Mouse (Mus musculus): ENCODE data around the gene Sdc3. TPM values are rescaled to one million over a fixed set of nuclear protein-coding genes. Genes with fewer than 3 reads are reported as not detected.

Sdc3 gene
- polyA plus RNA-seq, 1 experiment from 2014 or later = 41.1 TPM

DNA sequence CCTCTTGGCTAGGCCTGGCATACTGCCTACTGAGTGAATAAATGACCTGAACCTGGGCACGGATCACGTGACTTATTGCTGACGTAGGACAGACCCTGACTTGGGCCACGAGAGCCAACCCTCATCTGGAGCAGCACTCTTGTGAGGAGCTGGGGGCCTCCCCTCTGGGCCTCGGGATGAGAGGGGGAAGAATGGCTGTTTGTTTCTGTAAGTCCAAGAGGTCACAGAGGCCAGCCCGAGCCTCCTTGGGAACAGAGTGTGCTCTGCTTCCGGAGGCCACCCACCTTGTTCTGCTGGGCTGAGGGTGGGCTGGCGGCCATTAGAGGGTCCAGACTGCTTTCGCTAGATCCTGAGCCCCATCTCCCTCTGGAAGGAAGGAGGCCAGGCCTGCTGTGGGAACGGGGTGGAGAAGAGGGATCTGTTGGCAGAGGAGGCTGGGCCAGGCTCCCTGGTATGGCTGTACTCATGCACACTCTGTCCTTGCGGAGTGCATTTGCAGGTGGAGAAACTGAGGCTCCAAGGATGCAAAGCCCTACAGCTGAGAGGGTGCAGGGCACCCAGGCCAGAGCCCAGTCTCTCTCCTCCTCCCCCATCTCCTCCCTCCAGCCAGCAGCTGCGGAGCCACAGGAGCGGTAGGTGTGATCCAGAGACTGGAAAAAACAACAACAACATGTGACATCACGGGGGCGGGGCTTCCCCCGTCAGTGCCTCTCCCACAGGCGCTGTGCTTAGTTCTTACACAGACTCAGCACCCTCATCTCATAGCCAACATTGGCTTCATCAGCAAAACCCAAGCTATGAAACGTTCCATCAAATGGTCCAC is 36.7 kb downstream of the Sdc3 start:
- ATAC-seq (ENCODE audit: insufficient number of reproducible peaks, insufficient read depth, low FRiP score, low TSS enrichment) = peak; percentile 12; the same call in 1 of the 2 replicates
- Histone ChIP-seq H3K9me3 (no peaks in the 10 kb centered on the region), H3K4me3 (no peak overlapping the region), H3K27me3 (no peaks in the 10 kb centered on the region), H3K4me1 (peaks cover 20% of the 10 kb centered on the region), H3K27ac (peak overlapping the region; percentile 58; the same call in 1 of the 2 replicates), H3K9ac (no peak overlapping the region), H3K36me3 (0 out of 2 replicates have a peak, but pooled peaks cover 2% of the 10 kb centered on the region), H3K4me2 (replicated peaks) (peak overlapping the region; percentile 20; the same call in 1 of the 2 replicates)
- WGBS = 7% methylated on average over 18 of the region's 18 CpGs

GRCm38 (mm10) chr4:130834122-130834521 is 41.8 kb downstream of the Sdc3 start:
- Histone ChIP-seq H3K27ac (no peak overlapping the region), H3K27me3 (0 out of 2 replicates have a peak, but pooled peaks cover 3% of the 10 kb centered on the region), H3K36me3 (no peaks in the 10 kb centered on the region), H3K4me1 (peaks cover 42% of the 10 kb centered on the region), H3K9me3 (no peaks in the 10 kb centered on the region), H3K4me2 (replicated peaks) (no peak overlapping the region), H3K9ac (no peak overlapping the region), H3K4me3 (no peak overlapping the region)
- WGBS = 31% methylated on average over 1 of the region's 1 CpGs
- no peak for ATAC-seq (ENCODE audit: insufficient number of reproducible peaks, insufficient read depth, low FRiP score, low TSS enrichment)

- Histone ChIP-seq H3K9ac (no peak overlapping the region), H3K4me2 (replicated peaks) (no peak overlapping the region), H3K4me1 (peaks cover 41% of the 10 kb centered on the region), H3K4me3 (no peak overlapping the region), H3K9me3 (no peaks in the 10 kb centered on the region), H3K27me3 (0 out of 2 replicates have a peak, but pooled peaks cover 3% of the 10 kb centered on the region), H3K36me3 (no peaks in the 10 kb centered on the region), H3K27ac (no peak overlapping the region)
- 92% methylated on average over 4 of the region's 4 CpGs for WGBS
- no peak for ATAC-seq (ENCODE audit: insufficient number of reproducible peaks, insufficient read depth, low FRiP score, low TSS enrichment)
Observed at GRCm38 (mm10) chr4:130835550-130835949, 43.2 kb downstream of the Sdc3 start.

DNA sequence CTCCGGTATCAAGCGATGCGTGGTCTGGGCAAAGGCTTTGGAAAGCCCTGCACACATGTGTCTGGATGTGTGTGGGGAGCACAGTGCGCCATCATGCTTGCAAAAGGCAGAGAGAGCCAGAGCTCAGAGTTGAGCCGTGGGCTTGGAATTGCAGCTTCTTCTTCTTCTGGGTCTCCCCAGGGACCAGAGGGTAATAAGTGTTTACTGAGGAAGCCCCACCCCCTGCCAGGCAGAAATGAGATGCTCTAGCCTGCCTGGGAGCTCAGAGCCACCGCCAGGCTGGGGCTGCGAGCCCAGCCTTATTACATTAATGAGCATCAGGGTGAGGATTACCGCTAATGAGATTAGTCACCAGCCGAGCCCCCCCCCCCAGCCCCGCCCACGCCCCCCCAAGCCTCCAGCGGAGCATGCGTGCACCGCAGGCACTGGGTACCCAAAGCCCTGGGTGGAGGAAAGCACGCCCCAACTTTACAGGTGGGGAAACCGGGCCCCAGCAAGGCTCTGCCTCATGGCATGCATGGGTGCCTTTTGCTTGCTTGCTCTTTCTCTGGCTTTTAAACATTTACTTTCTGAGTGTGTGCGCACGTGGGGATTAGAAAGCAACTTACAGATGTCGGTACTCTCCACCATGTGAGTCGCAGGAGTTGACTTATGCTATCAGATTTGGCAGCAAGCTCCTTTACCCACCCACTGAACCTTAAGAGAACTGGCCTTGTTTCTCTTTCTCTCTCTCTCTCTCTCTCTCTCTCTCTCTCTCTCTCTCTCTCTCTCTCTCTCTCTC is 44.1 kb downstream of the Sdc3 start:
- Histone ChIP-seq H3K27me3 (0 out of 2 replicates have a peak, but pooled peaks cover 3% of the 10 kb centered on the region), H3K4me1 (peaks cover 49% of the 10 kb centered on the region), H3K36me3 (no peaks in the 10 kb centered on the region), H3K9me3 (no peaks in the 10 kb centered on the region), H3K27ac (peak overlapping the region; percentile 42; the same call in 1 of the 2 replicates), H3K9ac (no peak overlapping the region), H3K4me3 (no peak overlapping the region), H3K4me2 (replicated peaks) (peak overlapping the region; percentile 44)
- ATAC-seq (ENCODE audit: insufficient number of reproducible peaks, insufficient read depth, low FRiP score, low TSS enrichment) = no peak
- 5% methylated on average over 20 of the region's 20 CpGs for WGBS

- H3K27ac ChIP-seq = no peak overlapping the region
- H3K4me2 ChIP-seq (replicated peaks) = 0 out of 2 replicates have a peak overlapping the region, but pooled peaks have one; percentile 7
- H3K27me3 ChIP-seq = 0 out of 2 replicates have a peak, but pooled peaks cover 3% of the 10 kb centered on the region
- H3K9me3 ChIP-seq = no peaks in the 10 kb centered on the region
- WGBS = 21% methylated on average over 11 of the region's 11 CpGs
- no peaks in the 10 kb centered on the region for H3K36me3 ChIP-seq
- no peak for ATAC-seq (ENCODE audit: insufficient number of reproducible peaks, insufficient read depth, low FRiP score, low TSS enrichment)
- no peak overlapping the region for H3K9ac ChIP-seq
- no peak overlapping the region for H3K4me3 ChIP-seq
- H3K4me1 ChIP-seq = peaks cover 50% of the 10 kb centered on the region
Observed at GRCm38 (mm10) chr4:130838585-130838984, 46.2 kb downstream of the Sdc3 start.

DNA sequence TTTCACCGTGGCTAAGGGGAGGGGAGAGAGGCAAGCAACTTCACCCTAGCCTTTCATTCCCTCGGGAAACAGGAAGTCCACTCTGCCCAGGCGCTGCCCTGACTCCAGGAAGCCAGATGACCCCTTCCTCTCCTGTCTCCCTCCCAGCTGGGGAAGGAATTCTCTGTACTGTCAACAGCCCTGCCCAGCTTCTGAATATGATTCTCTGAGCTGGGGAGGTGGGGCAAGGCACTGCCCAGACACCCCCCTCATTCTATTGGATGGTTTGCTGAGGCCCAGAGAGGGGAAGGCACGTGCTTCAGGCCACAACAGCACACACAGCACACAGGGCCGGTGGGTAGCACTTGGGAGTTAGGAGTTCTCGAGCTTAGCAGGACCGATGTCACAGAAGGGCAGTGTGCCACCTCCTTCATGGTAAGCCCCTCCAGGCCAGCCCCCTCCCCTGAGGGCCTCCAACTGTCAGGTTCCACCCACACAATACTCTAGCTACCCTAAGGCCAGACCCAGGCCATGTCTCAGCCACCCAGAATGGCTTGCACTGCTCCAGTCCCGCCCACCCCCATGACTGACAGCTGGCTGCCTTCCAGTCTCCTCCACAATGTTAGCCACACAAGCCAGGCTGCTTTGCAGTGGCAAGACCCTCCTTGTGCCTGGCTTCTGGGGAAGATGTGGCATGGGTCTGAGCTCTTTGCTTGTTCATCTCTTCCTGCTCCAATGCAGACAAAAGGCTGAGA is 48.9 kb downstream of the Sdc3 start:
- peak; percentile 48; the same call in 1 of the 2 replicates for ATAC-seq (ENCODE audit: insufficient number of reproducible peaks, insufficient read depth, low FRiP score, low TSS enrichment)
- WGBS = 28% methylated on average over 8 of the region's 8 CpGs
- no peak overlapping the region; the same call in 1 of the 2 replicates for H3K27ac ChIP-seq
- H3K4me3 ChIP-seq = no peak overlapping the region
- 0 out of 2 replicates have a peak, but pooled peaks cover 3% of the 10 kb centered on the region for H3K27me3 ChIP-seq
- no peaks in the 10 kb centered on the region for H3K36me3 ChIP-seq
- no peaks in the 10 kb centered on the region for H3K9me3 ChIP-seq
- H3K9ac ChIP-seq = no peak overlapping the region
- H3K4me1 ChIP-seq = peaks cover 42% of the 10 kb centered on the region
- peak overlapping the region; percentile 19 for H3K4me2 ChIP-seq (replicated peaks)

DNA sequence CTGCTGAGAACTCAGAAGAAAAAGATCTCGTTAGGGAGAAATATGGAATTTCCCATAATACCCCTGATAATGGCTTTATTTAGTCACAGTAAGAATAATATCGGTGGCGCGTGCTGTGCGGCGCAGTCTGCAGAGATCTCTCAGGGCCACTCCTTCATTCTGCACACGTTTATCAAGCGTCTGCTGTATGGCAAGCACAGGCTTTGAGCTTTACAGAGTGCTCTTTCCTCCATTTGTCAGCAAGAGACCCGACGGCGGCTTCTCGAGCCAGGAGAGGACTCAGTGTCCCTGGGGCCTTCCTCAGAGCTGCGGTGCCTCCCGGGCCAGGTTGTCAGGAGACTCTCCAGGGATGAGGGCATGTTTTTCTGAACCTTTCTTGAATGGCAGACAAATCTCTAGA is 56.5 kb downstream of the Sdc3 start:
- 85% methylated on average over 14 of the region's 14 CpGs for WGBS
- H3K36me3 ChIP-seq = no peaks in the 10 kb centered on the region
- H3K9me3 ChIP-seq = no peaks in the 10 kb centered on the region

GRCm38 (mm10) chr4:130857661-130858060 is 65.3 kb downstream of the Sdc3 start:
- Histone ChIP-seq H3K4me3 (no peak overlapping the region), H3K4me2 (replicated peaks) (no peak overlapping the region), H3K36me3 (no peaks in the 10 kb centered on the region), H3K27me3 (peaks cover 20% of the 10 kb centered on the region), H3K9me3 (no peaks in the 10 kb centered on the region), H3K27ac (no peak overlapping the region), H3K4me1 (peaks cover 14% of the 10 kb centered on the region), H3K9ac (no peak overlapping the region)
- WGBS = 58% methylated on average over 8 of the region's 8 CpGs
- ATAC-seq (ENCODE audit: insufficient number of reproducible peaks, insufficient read depth, low FRiP score, low TSS enrichment) = no peak

More for the DNA sequence above, 56.5 kb downstream of the Sdc3 start:
- H3K4me1 ChIP-seq = no peaks in the 10 kb centered on the region
- no peak overlapping the region for H3K27ac ChIP-seq
- ATAC-seq (ENCODE audit: insufficient number of reproducible peaks, insufficient read depth, low FRiP score, low TSS enrichment) = no peak
- H3K27me3 ChIP-seq = 0 out of 2 replicates have a peak, but pooled peaks cover 4% of the 10 kb centered on the region
- no peak overlapping the region for H3K4me2 ChIP-seq (replicated peaks)
- no peak overlapping the region for H3K4me3 ChIP-seq
- no peak overlapping the region for H3K9ac ChIP-seq

GRCm38 (mm10) chr4:130858880-130859279 is 66.5 kb downstream of the Sdc3 start:
- Histone ChIP-seq H3K4me1 (peaks cover 14% of the 10 kb centered on the region), H3K4me2 (replicated peaks) (no peak overlapping the region), H3K9me3 (no peaks in the 10 kb centered on the region), H3K9ac (no peak overlapping the region), H3K36me3 (no peaks in the 10 kb centered on the region), H3K27ac (no peak overlapping the region), H3K27me3 (peaks cover 25% of the 10 kb centered on the region), H3K4me3 (no peak overlapping the region)
- ATAC-seq (ENCODE audit: insufficient number of reproducible peaks, insufficient read depth, low FRiP score, low TSS enrichment) = no peak
- WGBS = 92% methylated on average over 7 of the region's 7 CpGs

DNA sequence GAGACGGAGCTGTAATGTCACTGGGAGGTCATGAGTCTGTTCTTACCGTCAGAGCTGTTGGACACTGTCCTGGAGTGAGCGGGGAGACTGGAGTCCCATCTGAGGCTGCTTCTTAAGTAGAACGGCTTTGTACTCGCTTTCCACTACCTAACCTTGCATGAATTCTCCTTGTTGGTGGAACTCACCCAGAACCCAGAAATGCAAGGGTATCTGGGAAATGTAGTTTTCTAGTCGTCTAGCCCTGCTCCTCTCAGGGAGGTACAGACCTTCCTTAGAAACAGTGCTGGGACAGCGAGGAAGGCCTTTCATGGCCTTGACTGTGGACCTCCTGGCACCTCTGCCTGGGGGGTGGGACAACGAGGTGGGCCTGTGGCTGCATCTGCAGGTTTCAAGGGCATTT is 67.1 kb downstream of the Sdc3 start:
- H3K27ac ChIP-seq = no peak overlapping the region
- no peak overlapping the region for H3K4me2 ChIP-seq (replicated peaks)
- 62% methylated on average over 8 of the region's 8 CpGs for WGBS
- no peak for ATAC-seq (ENCODE audit: insufficient number of reproducible peaks, insufficient read depth, low FRiP score, low TSS enrichment)
- no peaks in the 10 kb centered on the region for H3K36me3 ChIP-seq
- no peak overlapping the region for H3K9ac ChIP-seq
- H3K4me3 ChIP-seq = no peak overlapping the region
- H3K9me3 ChIP-seq = no peaks in the 10 kb centered on the region
- peaks cover 25% of the 10 kb centered on the region for H3K27me3 ChIP-seq
- peaks cover 14% of the 10 kb centered on the region for H3K4me1 ChIP-seq

Data from embryonic facial prominence, embryonic 12.5 days (tissue).